Mouse (Mus musculus) G1E (cell line): Measurements from ENCODE around the gene Ltbp2. TPM values are rescaled to one million over a fixed set of nuclear protein-coding genes. Genes with fewer than 3 reads are reported as not detected.

Experiments
- ATAC-seq: 2 replicates; pipeline ENCODE4 v1.8.0; 2016; ENCODE audit warnings: mild to moderate bottlenecking; ENCODE audit not compliant: insufficient number of reproducible peaks, poor library complexity, low FRiP score, severe bottlenecking; ENCODE audit errors: extremely low read depth
- DNase-seq: peaks from one replicate; pipeline ENCODE4 v3.0.0; 2012; ENCODE audit warnings: low spot score
- H3K27me3 ChIP-seq: 2 replicates; pipeline ENCODE4 v1.6.1; 2012; ENCODE audit warnings: mild to moderate bottlenecking, low read length, inconsistent platforms; ENCODE audit not compliant: insufficient read depth
- H3K36me3 ChIP-seq: replicated peaks from 2 replicates; pipeline ENCODE3; 2012; ENCODE audit warnings: mild to moderate bottlenecking, inconsistent platforms
- H3K4me1 ChIP-seq: 2 replicates; pipeline ENCODE4 v1.6.1; 2012; ENCODE audit warnings: low read depth, low read length, inconsistent platforms, mixed read lengths; ENCODE audit not compliant: insufficient read depth
- H3K4me3 ChIP-seq: 2 replicates; pipeline ENCODE4 v1.5.1; 2012; ENCODE audit warnings: low read depth, mild to moderate bottlenecking, inconsistent platforms, low read length, moderate library complexity, mixed read lengths
- H3K9me3 ChIP-seq: replicated peaks from 2 replicates; pipeline ENCODE4 v1.6.1; 2012; ENCODE audit warnings: inconsistent platforms
- CTCF ChIP-seq: IDR thresholded peaks from 2 replicates; pipeline ENCODE4 v1.5.1; 2012; ENCODE audit warnings: low read depth, low read length, inconsistent platforms, mixed read lengths
- GATA1 ChIP-seq: IDR thresholded peaks from 2 replicates; pipeline ENCODE4 v1.6.1; 2012; ENCODE audit warnings: borderline replicate concordance, low read length, inconsistent platforms, mixed read lengths
- GATA2 ChIP-seq: IDR thresholded peaks from 2 replicates; pipeline ENCODE4 v1.6.1; 2012; ENCODE audit warnings: low read depth, low read length, inconsistent platforms, borderline replicate concordance
- POLR2AphosphoS5 ChIP-seq: IDR thresholded peaks from 2 replicates; pipeline ENCODE4 v1.6.1; 2012; ENCODE audit warnings: low read depth, low read length, inconsistent platforms; ENCODE audit not compliant: insufficient replicate concordance
- TAL1 ChIP-seq: conservative IDR thresholded peaks from 2 replicates; pipeline ENCODE4 v1.6.1; 2012; ENCODE audit warnings: low read depth, low read length, inconsistent platforms, mixed read lengths
- polyA plus RNA-seq: library from polyadenylated mRNA; stranded (reverse); fragments of >175 nt; gene quantifications from 2 replicates; pipeline ENCODE4 v1.2.3, GENCODE M21; 2012
- total RNA-seq, 2 experiments: library from RNA; stranded (forward) in 1 of 2; stranded (reverse) in 1 of 2; fragments of 200-1000 nt in 1 of 2; fragments of >200 nt in 1 of 2; fragmentation: Nextera tagmentation in 1 of 2; gene quantifications; 2 replicates each; pipeline ENCODE4 v1.2.3; 2014 to 2017

The Ltbp2 gene
- total and polyA plus RNA-seq, 3 experiments = 0.44 TPM; not detected in 2

DNA sequence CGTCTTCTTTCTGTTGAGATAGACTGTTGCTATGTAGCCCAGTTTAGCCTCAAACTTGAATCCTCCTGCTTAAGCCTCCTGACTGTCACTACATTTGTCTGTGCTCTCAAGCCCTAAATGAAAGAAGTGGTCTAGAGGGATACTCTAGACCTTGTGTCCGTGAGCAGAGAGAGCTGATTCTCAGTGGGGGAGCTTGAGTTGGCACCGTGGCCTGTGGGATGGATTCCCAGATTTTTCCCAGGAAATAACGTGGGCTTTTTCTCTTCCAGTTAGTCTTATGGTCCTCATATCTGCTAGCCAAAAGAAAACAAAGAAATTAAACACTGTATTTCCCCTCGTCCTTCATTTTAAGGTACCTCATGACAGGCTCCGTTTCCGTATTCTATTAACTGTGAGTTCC lies 24.0 kb upstream of the Ltbp2 start:
- DNase-seq (no peak), ATAC-seq (no peak)
- peaks cover 58% of the 10 kb centered on the region for H3K27me3 ChIP-seq
- peaks cover 3% of the 10 kb centered on the region; the same call in 1 of the 2 replicates for H3K4me1 ChIP-seq
- no peak overlapping the region for H3K4me3 ChIP-seq
- no peak for TF ChIP-seq GATA1
- TF ChIP-seq POLR2AphosphoS5 = no peak
- no peak for TF ChIP-seq TAL1
- TF ChIP-seq GATA2 = no peak
- TF ChIP-seq CTCF = no peak
- H3K9me3 ChIP-seq = no peaks in the 10 kb centered on the region
- H3K36me3 ChIP-seq = no peaks in the 10 kb centered on the region

DNA sequence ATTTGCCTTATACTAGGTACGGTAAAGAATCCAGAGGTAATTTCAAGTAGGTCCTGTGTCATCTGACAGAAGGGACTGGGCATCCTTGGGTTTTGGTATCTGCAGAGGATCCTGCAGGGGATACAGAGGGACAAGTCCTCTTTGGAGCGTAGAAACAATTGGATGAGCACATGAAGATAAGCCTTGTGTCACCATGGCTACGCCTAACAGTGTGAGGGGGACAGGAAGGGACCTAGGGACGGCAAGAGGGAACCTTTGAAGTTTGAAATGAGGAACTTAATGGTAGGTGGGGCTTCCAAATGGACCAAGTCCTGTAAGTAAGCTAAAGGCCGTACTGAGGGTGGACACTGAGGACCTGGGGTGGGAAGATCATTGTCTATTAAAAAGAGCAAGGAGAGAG lies 21.0 kb upstream of the Ltbp2 start:
- no peak for ATAC-seq
- no peak for DNase-seq
- TF ChIP-seq GATA1 = no peak
- peaks cover 61% of the 10 kb centered on the region for H3K27me3 ChIP-seq
- H3K4me3 ChIP-seq = no peak overlapping the region
- H3K9me3 ChIP-seq = no peaks in the 10 kb centered on the region
- H3K4me1 ChIP-seq = peaks cover 3% of the 10 kb centered on the region; the same call in 1 of the 2 replicates
- H3K36me3 ChIP-seq = no peaks in the 10 kb centered on the region

DNA sequence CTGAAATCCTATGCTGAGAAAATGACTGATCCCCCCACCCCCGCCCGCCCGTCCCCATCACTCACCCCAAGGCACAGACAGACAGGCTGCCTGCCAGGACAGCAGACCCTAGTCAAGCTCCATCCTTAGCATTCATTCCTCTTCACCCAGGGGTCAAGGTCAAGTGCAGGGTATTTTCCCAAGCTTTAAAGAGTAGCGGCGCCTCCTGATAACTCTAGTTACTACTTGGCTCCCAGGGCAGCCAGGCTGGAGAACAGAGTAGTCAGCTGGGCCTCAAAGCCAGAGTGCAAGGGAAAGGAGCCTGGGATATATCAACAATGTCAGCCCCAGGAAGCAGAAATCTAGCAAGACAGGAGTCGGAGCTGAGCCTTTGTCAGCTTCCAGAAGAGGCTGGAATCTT lies 19.9 kb upstream of the Ltbp2 start:
- Histone ChIP-seq H3K4me3 (no peak overlapping the region), H3K27me3 (peaks cover 65% of the 10 kb centered on the region), H3K4me1 (peaks cover 3% of the 10 kb centered on the region; the same call in 1 of the 2 replicates), H3K9me3 (no peaks in the 10 kb centered on the region), H3K36me3 (no peaks in the 10 kb centered on the region)
- no peak for DNase-seq
- TF ChIP-seq CTCF = no peak
- no peak for TF ChIP-seq GATA2
- no peak for TF ChIP-seq TAL1
- no peak for TF ChIP-seq POLR2AphosphoS5
- TF ChIP-seq GATA1 = no peak
- no peak for ATAC-seq

DNA sequence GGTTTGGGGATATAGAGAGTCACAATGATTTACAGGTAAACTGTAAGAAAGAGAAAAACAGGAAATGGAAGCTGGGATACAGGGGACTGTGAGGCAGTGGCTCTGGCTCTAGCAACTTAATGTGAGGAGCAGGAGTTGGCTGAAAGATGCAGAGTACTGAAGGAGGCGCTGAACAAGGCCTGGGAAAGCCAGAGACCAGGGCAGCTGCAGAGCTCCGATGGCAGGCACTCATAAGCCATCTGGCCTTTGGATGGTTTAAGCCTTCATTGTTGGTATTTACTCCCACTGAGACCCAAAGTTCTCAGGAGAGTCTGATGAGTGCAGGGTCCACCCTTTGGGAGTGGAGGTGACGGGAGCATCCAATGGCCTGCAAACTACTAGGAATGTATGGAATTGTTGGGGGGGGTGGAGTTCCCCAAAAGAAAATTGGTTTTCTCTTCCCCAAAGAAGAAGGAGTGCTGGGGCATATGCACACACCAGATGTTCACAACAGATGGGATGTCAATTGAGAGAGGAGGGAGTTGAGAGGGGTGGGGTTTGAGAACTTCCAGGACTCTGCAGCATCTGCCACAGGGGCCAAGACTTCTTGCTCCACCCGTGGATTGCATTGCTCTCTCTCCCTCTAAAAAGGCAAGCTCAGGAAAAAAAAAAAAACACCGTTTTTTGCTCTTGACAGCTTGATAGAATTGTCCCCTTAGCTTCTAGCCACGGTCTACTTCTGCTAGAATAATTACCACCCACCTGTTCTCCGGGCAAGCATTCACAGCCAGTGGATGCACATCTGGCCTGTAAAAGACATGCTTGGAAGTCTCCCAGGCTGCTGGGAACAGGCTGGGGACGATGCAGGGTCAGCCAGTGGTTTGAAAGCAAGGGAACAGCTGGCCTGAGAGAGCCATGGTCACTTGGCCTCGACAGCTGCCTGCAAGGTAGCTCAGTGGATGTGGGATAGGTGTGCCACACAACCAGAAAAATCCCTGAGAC lies 17.6 kb upstream of the Ltbp2 start:
- no peak for DNase-seq
- Histone ChIP-seq H3K27me3 (peaks cover 70% of the 10 kb centered on the region), H3K36me3 (no peaks in the 10 kb centered on the region), H3K9me3 (no peaks in the 10 kb centered on the region), H3K4me1 (peaks cover 3% of the 10 kb centered on the region; the same call in 1 of the 2 replicates), H3K4me3 (no peak overlapping the region)
- ATAC-seq = no peak
- TF ChIP-seq GATA1 = no peak
- no peak for TF ChIP-seq POLR2AphosphoS5
- no peak for TF ChIP-seq GATA2

DNA sequence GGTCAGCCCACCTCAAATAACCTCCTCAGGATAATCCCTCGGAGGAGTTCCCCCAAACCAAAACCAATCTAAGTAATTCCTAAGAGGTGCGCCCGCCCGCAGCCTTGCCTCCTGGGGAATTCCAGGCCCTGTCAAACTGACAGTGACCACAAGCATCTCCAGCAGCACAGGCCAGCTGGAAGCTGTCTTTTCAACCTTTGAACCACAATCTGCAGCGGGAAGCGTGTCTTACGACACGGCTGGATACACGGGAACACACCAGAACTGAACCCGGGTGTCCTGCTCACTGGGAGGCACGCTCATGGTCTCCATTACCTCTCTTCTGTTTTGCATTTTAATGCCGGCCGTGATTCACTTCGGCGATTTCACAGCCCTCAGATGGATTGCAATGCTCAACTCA lies 14.0 kb upstream of the Ltbp2 start:
- Histone ChIP-seq H3K36me3 (no peaks in the 10 kb centered on the region), H3K4me1 (no peaks in the 10 kb centered on the region), H3K4me3 (no peak overlapping the region), H3K27me3 (peaks cover 72% of the 10 kb centered on the region), H3K9me3 (no peaks in the 10 kb centered on the region)
- TF ChIP-seq POLR2AphosphoS5 (no peak), GATA1 (no peak), GATA2 (no peak), TAL1 (no peak), CTCF (no peak)
- ATAC-seq (no peak), DNase-seq (no peak)

DNA sequence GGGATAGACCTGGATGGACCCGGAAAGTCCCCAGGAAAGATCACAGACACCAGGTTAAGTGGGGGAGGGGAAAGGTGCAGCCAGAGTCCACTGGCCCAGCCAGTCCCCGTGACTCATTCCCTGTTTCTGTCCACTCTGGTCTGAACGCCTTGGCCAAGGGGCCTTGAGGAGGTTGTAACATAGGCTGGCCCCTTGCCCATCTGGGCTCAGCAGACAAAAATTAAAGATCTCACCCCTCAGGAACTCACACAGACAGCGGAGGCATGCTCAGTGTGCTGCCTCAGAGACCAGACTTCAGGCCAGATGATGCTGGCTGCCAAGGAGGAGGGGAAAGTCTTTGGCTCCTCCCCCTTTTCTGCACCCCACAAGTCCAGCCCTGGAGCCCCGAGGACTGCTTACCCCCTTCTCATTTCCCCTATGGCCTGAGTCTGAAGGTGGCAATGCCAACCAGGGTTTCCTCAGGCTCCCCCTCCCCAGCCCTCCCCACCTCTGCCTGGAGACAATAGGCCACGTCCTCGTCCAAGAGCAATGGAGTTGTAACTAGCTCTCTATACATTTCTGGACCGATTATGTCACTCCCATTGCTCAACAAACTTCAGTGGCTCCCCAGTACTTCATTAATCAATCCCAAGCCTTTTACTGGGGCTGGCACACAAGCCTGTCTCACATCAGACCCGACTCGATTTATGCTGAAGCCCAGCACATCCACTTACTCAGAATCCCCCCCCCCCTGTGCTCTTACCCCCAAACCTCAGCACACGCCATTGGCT lies 9.0 kb upstream of the Ltbp2 start:
- DNase-seq (no peak), ATAC-seq (no peak)
- peaks cover 10% of the 10 kb centered on the region; the same call in 1 of the 2 replicates for H3K9me3 ChIP-seq
- TF ChIP-seq GATA1 (no peak), GATA2 (no peak), POLR2AphosphoS5 (no peak), TAL1 (no peak), CTCF (no peak)
- H3K4me1 ChIP-seq = no peaks in the 10 kb centered on the region; the same call in 1 of the 2 replicates
- peaks cover 47% of the 10 kb centered on the region for H3K27me3 ChIP-seq
- no peak overlapping the region for H3K4me3 ChIP-seq
- H3K36me3 ChIP-seq = no peaks in the 10 kb centered on the region
